Mouse (Mus musculus) thymus, postnatal 4 days (tissue): Measurements from ENCODE around the gene 1110059G10Rik.
A peak's percentile ranks its signal among the peaks of the same experiment; 100 is the strongest.

Experiments used
- DNase-seq: peaks from one replicate; pipeline ENCODE4 v3.0.0; 2021

1110059G10Rik gene

DNA sequence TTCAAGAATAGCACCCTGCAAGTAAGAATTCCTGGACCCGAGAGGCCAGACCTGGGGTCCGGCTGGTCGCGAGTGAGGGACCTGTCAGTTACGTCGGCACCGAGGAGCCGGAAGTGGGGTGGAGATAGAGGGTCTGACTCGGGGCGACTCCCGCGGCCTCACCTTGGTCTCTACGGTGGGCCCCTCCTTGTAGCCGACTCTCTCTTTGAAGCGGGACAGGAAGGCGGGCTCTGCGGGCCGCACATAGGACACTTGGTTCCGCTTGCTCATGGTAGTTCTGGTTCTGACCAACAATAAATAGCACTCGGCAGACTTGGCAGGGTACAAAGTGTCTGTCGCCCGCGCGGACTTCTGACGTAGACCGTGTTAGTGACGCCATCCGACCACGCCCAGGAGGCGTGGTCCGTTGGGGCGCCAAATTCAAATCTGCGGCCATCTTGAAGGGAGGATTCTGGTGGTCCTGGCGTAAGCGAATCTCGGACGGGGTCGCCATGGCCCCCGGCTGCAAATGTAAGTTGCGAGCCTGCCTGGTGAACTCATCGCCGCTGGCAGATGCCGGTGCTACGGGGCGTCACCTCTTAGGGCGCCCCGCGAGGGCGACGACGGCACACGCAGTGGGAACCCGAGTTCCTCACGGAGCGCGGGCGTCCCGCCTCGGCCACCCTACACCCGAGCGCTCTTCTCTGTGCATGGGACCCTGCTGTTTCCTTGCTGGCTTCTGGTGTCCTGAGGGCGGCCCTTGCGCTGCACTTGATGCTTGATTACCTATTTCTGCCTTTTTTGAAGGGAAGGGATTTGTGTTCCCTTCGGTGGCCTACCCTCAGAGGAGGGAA lies at the start of gene 1110059G10Rik, which contains the start of gene Kif15:
1110059G10Rik (minus strand) TSS at position 358 of the 833 bp plus-strand sequence.
Kif15 (plus strand) TSS at position 404 of the 833 bp plus-strand sequence.
- DNase-seq = peak; percentile 95

DNA sequence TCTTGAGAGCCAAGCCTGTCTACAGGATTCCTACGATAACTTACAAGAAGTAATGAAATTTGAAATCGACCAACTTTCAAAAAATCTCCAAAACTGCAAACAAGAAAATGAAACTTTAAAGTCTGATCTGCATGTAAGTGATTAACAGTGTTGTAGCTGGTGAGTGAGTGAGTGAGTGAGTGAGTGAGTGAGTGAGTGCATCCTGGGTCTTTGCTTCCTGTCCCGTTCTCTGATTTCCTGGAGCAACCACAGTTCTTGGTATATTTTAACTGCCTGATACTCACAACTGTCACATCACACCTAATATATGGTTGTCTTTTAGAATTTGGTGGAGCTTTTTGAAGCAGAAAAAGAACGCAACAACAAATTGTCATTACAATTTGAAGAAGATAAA lies 48.4 kb upstream of the 1110059G10Rik start:
- no peak for DNase-seq

DNA sequence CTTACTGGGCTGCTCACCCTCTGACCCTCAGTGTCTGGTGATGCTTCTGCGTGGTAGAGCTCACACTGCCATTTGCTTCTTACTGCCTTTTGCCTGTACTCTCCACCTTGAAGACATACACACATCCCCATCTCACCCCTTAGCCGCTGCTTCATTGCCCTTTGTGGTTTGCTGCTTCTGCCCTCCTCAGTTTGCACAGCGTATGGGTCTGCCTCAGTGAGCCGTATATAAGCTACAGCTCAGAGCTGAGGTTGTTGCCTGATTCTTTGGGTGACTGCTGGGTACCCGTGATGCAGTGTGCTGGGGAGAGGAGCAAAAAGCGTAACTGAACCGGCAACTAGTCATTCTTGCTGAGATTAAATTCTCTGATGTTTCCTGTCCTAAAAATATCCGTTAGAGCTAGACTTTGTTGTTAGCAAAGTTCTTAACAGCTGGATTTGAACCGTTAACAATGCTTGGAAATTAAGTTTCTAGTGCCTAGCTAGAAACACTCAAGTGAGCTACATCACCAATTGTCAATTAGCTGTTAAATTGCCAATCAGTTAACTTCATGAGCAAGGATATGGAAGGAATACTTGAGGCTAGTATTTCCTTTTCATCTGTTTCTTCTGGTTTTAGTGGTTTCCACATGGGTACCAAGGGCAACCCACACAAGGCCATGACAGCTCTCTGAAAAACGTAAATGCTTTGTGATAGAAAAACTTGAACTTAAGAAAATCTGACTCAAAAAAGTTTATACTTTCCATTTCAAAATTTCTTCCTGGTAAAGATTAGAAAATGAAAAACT lies 47.8 kb upstream of the 1110059G10Rik start:
- no peak for DNase-seq

DNA sequence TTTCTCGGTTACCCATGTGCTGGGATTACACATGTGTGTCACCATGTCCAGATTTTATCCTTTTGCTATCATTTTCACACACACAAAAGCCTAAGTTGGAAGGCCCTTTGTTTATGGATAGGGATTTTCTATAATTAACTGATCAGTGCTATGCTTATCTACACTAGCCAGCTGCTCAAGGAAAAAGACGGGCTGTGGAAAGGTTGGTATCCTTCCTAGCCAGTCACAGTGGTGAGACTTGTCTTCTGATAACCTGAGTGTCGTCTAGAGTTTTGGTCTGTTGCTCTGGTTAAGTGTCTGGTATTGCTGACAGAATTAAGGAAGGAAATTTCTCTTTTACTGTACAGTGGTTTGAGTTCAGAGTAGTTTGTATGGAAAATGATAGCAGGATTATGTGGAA lies 21.9 kb downstream of the 1110059G10Rik start:
- no peak for DNase-seq

DNA sequence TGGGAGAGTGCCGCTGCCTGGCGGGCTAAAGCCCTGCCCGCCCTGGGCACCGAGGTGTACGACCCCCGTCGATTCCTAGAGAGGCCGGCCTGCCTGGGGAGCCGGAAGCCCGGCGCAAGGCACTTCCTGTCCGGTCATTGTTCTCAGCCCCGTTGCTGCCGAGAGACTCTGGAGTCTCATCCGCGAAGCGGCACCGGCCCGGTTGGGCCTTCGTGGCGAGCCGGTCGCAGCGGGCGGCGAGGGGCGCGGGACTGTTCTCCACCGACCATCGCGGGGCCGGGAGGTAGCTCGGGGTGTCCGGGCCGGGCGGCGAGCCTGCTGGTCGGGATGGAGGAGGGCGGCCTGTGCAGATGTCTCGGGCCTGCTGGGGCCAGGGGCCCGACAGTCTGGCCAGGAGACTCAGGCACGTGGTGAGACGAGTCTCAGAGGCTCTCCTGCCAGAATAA lies 27.8 kb downstream of the 1110059G10Rik start, which contains the start of gene Zfp105:
Zfp105 (plus strand) TSS at position 137 of the 446 bp plus-strand sequence.
- peak; percentile 16 for DNase-seq

DNA sequence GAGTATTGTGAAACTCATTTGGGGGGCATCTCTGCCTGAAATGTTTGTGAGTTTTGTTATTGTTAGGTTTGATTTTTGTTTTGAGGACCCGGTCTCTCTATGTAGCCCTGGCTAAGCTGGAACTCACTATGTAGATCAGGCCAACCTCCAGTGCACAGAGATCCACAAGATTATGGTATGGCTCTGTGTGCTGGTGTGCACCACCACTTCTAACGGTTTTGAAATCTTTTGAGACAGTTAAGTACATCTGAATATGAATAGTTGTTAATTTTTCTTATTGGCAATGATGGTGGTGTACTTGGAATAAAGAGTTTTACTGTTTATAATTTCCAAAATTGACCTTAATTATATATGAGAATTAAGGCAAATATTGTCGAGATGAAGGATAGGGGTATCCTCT lies 28.4 kb downstream of the 1110059G10Rik start:
- DNase-seq = no peak

DNA sequence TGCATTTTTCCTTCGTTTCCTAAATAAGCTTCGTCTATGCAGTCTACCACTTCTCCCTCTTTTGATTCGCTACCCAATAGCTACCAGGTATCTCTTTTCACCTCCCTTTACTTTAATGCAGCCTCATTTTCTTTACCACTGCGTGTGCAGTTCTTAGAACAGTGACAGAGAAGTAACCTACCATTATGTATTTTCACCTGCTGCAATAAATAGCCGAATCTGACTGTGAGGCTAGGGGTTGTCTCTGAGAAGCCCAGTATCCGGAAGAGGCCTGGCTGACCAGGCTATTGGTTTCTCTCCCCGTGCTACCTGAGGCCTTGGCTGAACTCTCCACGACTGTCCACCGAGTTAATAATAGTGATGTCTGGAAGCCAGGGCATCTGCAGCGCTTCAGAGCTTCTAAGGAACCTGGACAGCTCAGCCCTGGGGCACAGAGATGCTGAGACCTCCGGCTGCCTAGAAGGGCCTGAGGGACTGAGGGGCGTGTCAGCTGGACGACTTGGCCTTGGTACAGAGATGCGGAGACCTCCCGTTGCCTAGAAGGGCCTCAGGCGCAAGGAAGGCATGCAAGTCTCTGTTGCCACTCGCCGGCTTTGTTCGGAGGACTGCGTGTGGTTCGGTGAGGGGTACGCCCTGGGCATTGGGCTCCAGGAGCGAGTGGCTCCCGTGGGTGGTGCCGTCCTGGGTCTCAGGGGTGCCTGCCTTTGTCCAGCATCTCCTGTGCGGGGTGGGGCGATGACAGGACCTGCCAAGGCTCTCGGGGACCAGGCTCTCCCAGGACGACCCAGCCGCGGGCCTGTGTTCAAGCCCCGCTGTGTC lies 47.9 kb downstream of the 1110059G10Rik start:
- peak; percentile 13 for DNase-seq

DNA sequence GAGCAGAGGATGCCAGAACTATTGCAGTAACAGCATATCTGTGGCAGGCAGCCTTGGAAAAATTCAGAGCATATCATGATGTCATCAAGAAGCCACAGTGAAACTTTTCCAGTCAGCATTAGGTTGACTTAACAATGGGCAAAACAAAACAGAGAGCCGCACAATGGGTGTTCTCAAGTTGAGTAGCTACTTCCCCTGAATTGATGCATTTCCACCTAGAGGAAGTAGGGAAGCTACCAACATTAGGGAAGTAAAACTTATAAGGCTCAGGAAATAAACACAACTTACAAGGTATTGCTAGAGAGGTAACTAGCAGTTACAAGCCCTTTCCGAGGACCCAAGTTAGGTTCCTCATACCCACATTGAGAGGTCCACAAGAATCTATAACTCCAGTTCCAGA lies 49.8 kb downstream of the 1110059G10Rik start:
- no peak for DNase-seq
